Mouse (Mus musculus) yolk sac, embryonic 10.5 days (tissue): ENCODE results near the gene Inka1.

Source experiments
- DNase-seq: peaks from one replicate; pipeline ENCODE4 v3.0.0-alpha.2; 2017; ENCODE audit warnings: low spot score

Gene Inka1

GRCm38 (mm10) chr9:107984052-107984753, 1.5 kb downstream of the Inka1 start:
- DNase-seq: no peak

- DNase-seq: peak; percentile 80
These were observed 2.2 kb downstream of the Inka1 start for GRCm38 (mm10) chr9:107983421-107983890.

GRCm38 (mm10) chr9:107982681-107983346, 2.9 kb downstream of the Inka1 start, which contains the start of gene Gm20661:
Gene Gm20661, plus strand, starts transcription at chr9:107983058.
- peak; percentile 86 for DNase-seq

GRCm38 (mm10) chr9:107981684-107982605, 3.7 kb downstream of the Inka1 start:
- peak; percentile 61 for DNase-seq

GRCm38 (mm10) chr9:107978815-107979214, 6.9 kb downstream of the Inka1 start:
- no peak for DNase-seq

- no peak for DNase-seq
These were observed 10.0 kb downstream of the Inka1 start, which contains the start of gene Uba7 for GRCm38 (mm10) chr9:107975399-107976386. Gene Uba7, plus strand, starts transcription at chr9:107975505.

GRCm38 (mm10) chr9:107974491-107975171, 11.0 kb downstream of the Inka1 start:
- no peak for DNase-seq

GRCm38 (mm10) chr9:107971690-107972541, 13.8 kb downstream of the Inka1 start:
- DNase-seq: peak; percentile 26

- DNase-seq: no peak
These were observed 15.4 kb downstream of the Inka1 start for GRCm38 (mm10) chr9:107970311-107970710.

GRCm38 (mm10) chr9:107968531-107968930, 17.1 kb downstream of the Inka1 start:
- DNase-seq: no peak

GRCm38 (mm10) chr9:107967437-107967836, 18.2 kb downstream of the Inka1 start:
- no peak for DNase-seq

GRCm38 (mm10) chr9:107966676-107967075, 19.0 kb downstream of the Inka1 start:
- no peak for DNase-seq

- no peak for DNase-seq
These were observed 21.0 kb downstream of the Inka1 start for GRCm38 (mm10) chr9:107964681-107965080.

GRCm38 (mm10) chr9:107963700-107964099, 22.0 kb downstream of the Inka1 start:
- peak; percentile 80 for DNase-seq

- DNase-seq: no peak
These were observed 22.8 kb downstream of the Inka1 start for GRCm38 (mm10) chr9:107962916-107963315.

GRCm38 (mm10) chr9:107961881-107962280, 23.8 kb downstream of the Inka1 start:
- DNase-seq: no peak

- DNase-seq: no peak
These were observed 24.3 kb downstream of the Inka1 start for GRCm38 (mm10) chr9:107961351-107961762.

- DNase-seq: no peak
These were observed 24.8 kb downstream of the Inka1 start for GRCm38 (mm10) chr9:107960928-107961327.

- DNase-seq: no peak
These were observed 25.8 kb downstream of the Inka1 start for GRCm38 (mm10) chr9:107959896-107960295.
